Mouse (Mus musculus): ENCODE results near the gene Rdh16.
"Not testable (repeated sequence)": the region's sequence is repeated elsewhere in the genome, so short reads cannot be mapped to it uniquely, and the experiment has no call there.

Gene Rdh16

GRCm38 (mm10) chr10:127834186-127834585 is 33.2 kb downstream of the Rdh16 start:
- in situ Hi-C loops (cut with MseI, MboI): not testable (repeated sequence)

- in situ Hi-C loops (cut with MseI, MboI): no loop called here
Observed at GRCm38 (mm10) chr10:127835292-127835691, 34.3 kb downstream of the Rdh16 start.

- in situ Hi-C loops (cut with MseI, MboI): not testable (repeated sequence)
Observed at GRCm38 (mm10) chr10:127837793-127838192, 36.8 kb downstream of the Rdh16 start.

- in situ Hi-C loops (cut with MseI, MboI): no loop called here
Observed at GRCm38 (mm10) chr10:127838539-127838938, 37.6 kb downstream of the Rdh16 start.

- in situ Hi-C loops (cut with MseI, MboI): no loop called here
Observed at GRCm38 (mm10) chr10:127840776-127841175, 39.8 kb downstream of the Rdh16 start.

GRCm38 (mm10) chr10:127845945-127846344 is 45.0 kb downstream of the Rdh16 start:
- in situ Hi-C loops (cut with MseI, MboI): not testable (repeated sequence)

GRCm38 (mm10) chr10:127848089-127848488 is 47.1 kb downstream of the Rdh16 start:
- in situ Hi-C loops (cut with MseI, MboI): no loop called here

GRCm38 (mm10) chr10:127849628-127850027 is 48.7 kb downstream of the Rdh16 start, which contains the start of gene Rdh19:
Rdh19 (plus strand) TSS chr10:127849928.
- in situ Hi-C loops (cut with MseI, MboI): no loop called here

- in situ Hi-C loops (cut with MseI, MboI): no loop called here
Observed at GRCm38 (mm10) chr10:127856376-127856775, 55.4 kb downstream of the Rdh16 start.

- in situ Hi-C loops (cut with MseI, MboI): no loop called here
Observed at GRCm38 (mm10) chr10:127864931-127865330, 64.0 kb downstream of the Rdh16 start.

- in situ Hi-C loops (cut with MseI, MboI): no loop called here
Observed at GRCm38 (mm10) chr10:127866232-127866631, 65.3 kb downstream of the Rdh16 start, which contains the start of gene Rdh16f2. Rdh16f2 (plus strand) TSS chr10:127866474.

GRCm38 (mm10) chr10:127872484-127872883 is 71.5 kb downstream of the Rdh16 start:
- in situ Hi-C loops (cut with MseI, MboI): no loop called here

GRCm38 (mm10) chr10:127877681-127878080 is 76.7 kb downstream of the Rdh16 start:
- in situ Hi-C loops (cut with MseI, MboI): no loop called here

GRCm38 (mm10) chr10:127878262-127879057 is 77.5 kb downstream of the Rdh16 start:
- in situ Hi-C loops (cut with MseI, MboI): no loop called here

- in situ Hi-C loops (cut with MseI, MboI): no loop called here
Observed at GRCm38 (mm10) chr10:127879155-127879688, 78.3 kb downstream of the Rdh16 start.

GRCm38 (mm10) chr10:127881041-127881440 is 80.1 kb downstream of the Rdh16 start:
- in situ Hi-C loops (cut with MseI, MboI): no loop called here

GRCm38 (mm10) chr10:127886551-127886950 is 85.6 kb downstream of the Rdh16 start:
- in situ Hi-C loops (cut with MseI, MboI): no loop called here

GRCm38 (mm10) chr10:127886971-127887370 is 86.0 kb downstream of the Rdh16 start:
- in situ Hi-C loops (cut with MseI, MboI): no loop called here

GRCm38 (mm10) chr10:127888605-127889004 is 87.7 kb downstream of the Rdh16 start, which contains the start of gene Rdh7:
Rdh7 (minus strand) TSS chr10:127888817.
- in situ Hi-C loops (cut with MseI, MboI): no loop called here

- in situ Hi-C loops (cut with MseI, MboI): no loop called here
Observed at GRCm38 (mm10) chr10:127891481-127891880, 90.5 kb downstream of the Rdh16 start.

- in situ Hi-C loops (cut with MseI, MboI): not testable (repeated sequence)
Observed at GRCm38 (mm10) chr10:127893163-127894022, 92.4 kb downstream of the Rdh16 start.
